Mouse (Mus musculus): ENCODE data around the gene Mrnip. TPM values are rescaled to one million over a fixed set of nuclear protein-coding genes. Genes with fewer than 3 reads are reported as not detected.

Mrnip gene
- polyA plus RNA-seq, 1 experiment = 7.8 TPM

DNA sequence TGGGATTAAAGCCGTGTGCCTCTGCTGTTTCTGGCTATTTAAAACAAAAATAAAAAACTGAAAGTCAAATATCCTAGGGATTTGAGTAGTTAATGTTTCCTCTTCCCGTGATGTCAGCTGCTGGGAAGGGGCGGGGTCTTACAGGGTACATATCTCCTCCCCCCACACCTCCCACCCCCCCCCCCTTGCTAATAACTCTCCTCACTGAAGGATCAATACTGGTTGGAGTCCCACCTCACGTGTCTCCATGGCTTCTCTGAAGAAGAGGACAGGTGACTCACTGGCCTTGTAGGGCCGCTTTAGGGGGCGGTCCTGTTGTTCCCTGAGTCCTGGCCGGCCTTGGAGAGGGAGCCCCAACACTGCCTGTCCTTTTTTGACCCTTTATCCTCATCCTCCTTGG, 14.4 kb downstream of the Mrnip start:
- H3K79me2 ChIP-seq (ENCODE audit: control insufficient read depth, insufficient read depth) = no peaks in the 10 kb centered on the region
- H3K36me3 ChIP-seq (ENCODE audit: control insufficient read depth, insufficient read depth) = peaks cover 2% of the 10 kb centered on the region
- H3K4me2 ChIP-seq (ENCODE audit: low read depth) = no peak overlapping the region
- H3K27me3 ChIP-seq (ENCODE audit: control insufficient read depth, insufficient read depth, insufficient read length) = no peaks in the 10 kb centered on the region
- no peak overlapping the region for H3ac ChIP-seq (ENCODE audit: control insufficient read depth, insufficient read length)
- no peak for TF ChIP-seq REST (IDR thresholded peaks at IDR 0.05; ENCODE audit: insufficient read depth, insufficient read length)
- TF ChIP-seq E2F4 (IDR thresholded peaks at IDR 0.05; ENCODE audit: insufficient read depth) = no peak
- no peak for TF ChIP-seq MYOD1 (IDR thresholded peaks at IDR 0.05; ENCODE audit: control insufficient read depth in 1 of 3, insufficient read length in 2 of 3, low read depth in 2 of 3)
- TF ChIP-seq SRF (IDR thresholded peaks at IDR 0.05; ENCODE audit: control insufficient read depth, insufficient read length, low read depth) = no peak
- TF ChIP-seq MYOG (IDR thresholded peaks at IDR 0.05; ENCODE audit: control insufficient read depth in 1 of 3, insufficient read depth in 1 of 3, insufficient read length in 2 of 3, low read depth in 2 of 3) = no peak
- no peak for TF ChIP-seq POLR2AphosphoS2 (IDR thresholded peaks at IDR 0.05; ENCODE audit: insufficient read length, low read depth)
- TF ChIP-seq USF1 (IDR thresholded peaks at IDR 0.05; ENCODE audit: low read depth) = no peak
- no peak for TF ChIP-seq POLR2A (IDR thresholded peaks at IDR 0.05; ENCODE audit: insufficient read length, low read depth)
- TF ChIP-seq MAX (IDR thresholded peaks at IDR 0.05; ENCODE audit: low read depth) = no peak
- no peak for TF ChIP-seq TCF12 (IDR thresholded peaks at IDR 0.05; ENCODE audit: insufficient read depth, poor library complexity, severe bottlenecking)
- TF ChIP-seq TCF3 (IDR thresholded peaks at IDR 0.05; ENCODE audit: insufficient read length, low read depth) = no peak
- TF ChIP-seq CEBPB (IDR thresholded peaks at IDR 0.05; ENCODE audit: insufficient read depth, poor library complexity, severe bottlenecking) = no peak
- H3K4me3 ChIP-seq = no peak overlapping the region

DNA sequence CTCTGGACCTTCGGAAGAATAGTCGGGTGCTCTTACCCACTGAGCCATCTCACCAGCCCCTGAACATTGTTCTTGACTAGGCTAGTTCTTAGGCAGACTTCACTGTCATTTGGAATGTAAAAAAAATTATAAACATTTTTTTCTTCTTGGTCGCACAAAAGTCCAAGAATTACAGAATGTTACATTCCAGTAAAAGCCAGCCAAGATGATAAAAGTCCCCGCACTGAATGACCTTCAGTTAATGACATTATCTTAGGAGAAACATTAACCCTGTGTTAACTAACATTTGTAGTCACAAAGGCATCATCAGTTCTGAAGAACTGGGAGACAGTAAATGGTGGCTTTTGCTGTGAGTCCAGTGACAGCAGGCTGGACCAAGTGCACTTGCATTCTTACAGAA, 16.1 kb downstream of the Mrnip start:
- Histone ChIP-seq H3K79me2 (ENCODE audit: control insufficient read depth, insufficient read depth) (no peaks in the 10 kb centered on the region), H3K4me2 (ENCODE audit: low read depth) (no peak overlapping the region), H3K36me3 (ENCODE audit: control insufficient read depth, insufficient read depth) (peaks cover 3% of the 10 kb centered on the region), H3ac (ENCODE audit: control insufficient read depth, insufficient read length) (no peak overlapping the region), H3K27me3 (ENCODE audit: control insufficient read depth, insufficient read depth, insufficient read length) (no peaks in the 10 kb centered on the region), H3K4me3 (no peak overlapping the region)
- TF ChIP-seq SRF (IDR thresholded peaks at IDR 0.05; ENCODE audit: control insufficient read depth, insufficient read length, low read depth) (no peak), TCF3 (IDR thresholded peaks at IDR 0.05; ENCODE audit: insufficient read length, low read depth) (no peak), MAX (IDR thresholded peaks at IDR 0.05; ENCODE audit: low read depth) (no peak), TCF12 (IDR thresholded peaks at IDR 0.05; ENCODE audit: insufficient read depth, poor library complexity, severe bottlenecking) (no peak), MYOG (IDR thresholded peaks at IDR 0.05; ENCODE audit: control insufficient read depth in 1 of 3, insufficient read depth in 1 of 3, insufficient read length in 2 of 3, low read depth in 2 of 3) (no peak), E2F4 (IDR thresholded peaks at IDR 0.05; ENCODE audit: insufficient read depth) (no peak)

DNA sequence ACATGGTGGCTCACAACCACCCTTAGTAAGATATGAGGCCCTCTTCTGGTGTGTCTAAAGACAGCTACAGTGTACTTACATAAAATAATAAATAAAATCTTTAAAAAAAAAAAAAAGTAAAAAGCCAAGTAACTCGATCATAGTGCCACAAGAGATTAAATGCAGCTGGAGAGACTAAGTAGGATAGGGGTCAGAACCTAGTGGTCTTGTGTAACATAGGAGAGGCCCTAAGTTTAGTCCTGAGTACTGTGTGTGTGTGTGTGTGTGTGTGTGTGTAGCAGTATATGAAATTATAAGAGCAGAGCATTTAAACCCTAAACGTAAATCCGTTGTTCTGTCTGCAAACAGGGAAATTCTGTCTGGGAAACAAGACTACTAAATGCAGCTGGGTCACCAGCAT, 18.0 kb downstream of the Mrnip start:
- Histone ChIP-seq H3K79me2 (ENCODE audit: control insufficient read depth, insufficient read depth) (no peaks in the 10 kb centered on the region), H3ac (ENCODE audit: control insufficient read depth, insufficient read length) (no peak overlapping the region), H3K36me3 (ENCODE audit: control insufficient read depth, insufficient read depth) (peaks cover 3% of the 10 kb centered on the region), H3K4me2 (ENCODE audit: low read depth) (no peak overlapping the region), H3K4me3 (no peak overlapping the region), H3K27me3 (ENCODE audit: control insufficient read depth, insufficient read depth, insufficient read length) (no peaks in the 10 kb centered on the region)
- no peak for TF ChIP-seq MYOD1 (IDR thresholded peaks at IDR 0.05; ENCODE audit: control insufficient read depth in 1 of 3, insufficient read length in 2 of 3, low read depth in 2 of 3)
- no peak for TF ChIP-seq MYOG (IDR thresholded peaks at IDR 0.05; ENCODE audit: control insufficient read depth in 1 of 3, insufficient read depth in 1 of 3, insufficient read length in 2 of 3, low read depth in 2 of 3)
- TF ChIP-seq E2F4 (IDR thresholded peaks at IDR 0.05; ENCODE audit: insufficient read depth) = no peak
- TF ChIP-seq USF1 (IDR thresholded peaks at IDR 0.05; ENCODE audit: low read depth) = no peak
- no peak for TF ChIP-seq TCF12 (IDR thresholded peaks at IDR 0.05; ENCODE audit: insufficient read depth, poor library complexity, severe bottlenecking)
- TF ChIP-seq POLR2AphosphoS2 (IDR thresholded peaks at IDR 0.05; ENCODE audit: insufficient read length, low read depth) = no peak
- TF ChIP-seq CEBPB (IDR thresholded peaks at IDR 0.05; ENCODE audit: insufficient read depth, poor library complexity, severe bottlenecking) = no peak
- TF ChIP-seq TCF3 (IDR thresholded peaks at IDR 0.05; ENCODE audit: insufficient read length, low read depth) = no peak
- TF ChIP-seq MAX (IDR thresholded peaks at IDR 0.05; ENCODE audit: low read depth) = no peak
- TF ChIP-seq POLR2A (IDR thresholded peaks at IDR 0.05; ENCODE audit: insufficient read length, low read depth) = no peak

DNA sequence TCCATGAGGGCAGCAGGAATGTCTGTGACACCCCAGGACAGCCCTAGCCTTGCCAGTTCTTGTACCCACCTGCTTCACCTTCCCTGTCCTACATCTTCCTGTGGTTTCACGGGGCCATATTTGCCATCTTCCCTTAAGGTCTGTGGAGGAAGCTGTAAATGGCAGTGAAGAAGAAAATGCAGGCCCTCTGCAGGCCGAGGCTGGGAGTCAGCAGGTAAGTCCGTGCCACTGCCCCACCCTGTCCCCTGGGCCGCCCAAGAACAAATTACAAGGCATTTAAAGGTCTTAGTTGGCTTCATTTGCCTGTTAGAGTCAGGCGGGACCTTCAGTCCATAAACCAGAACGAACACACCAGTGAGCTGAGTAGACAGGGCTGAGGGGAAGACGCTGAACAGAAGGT, 19.8 kb downstream of the Mrnip start:
- Histone ChIP-seq H3K36me3 (ENCODE audit: control insufficient read depth, insufficient read depth) (peaks cover 8% of the 10 kb centered on the region), H3K79me2 (ENCODE audit: control insufficient read depth, insufficient read depth) (no peaks in the 10 kb centered on the region), H3K4me3 (no peak overlapping the region), H3K27me3 (ENCODE audit: control insufficient read depth, insufficient read depth, insufficient read length) (no peaks in the 10 kb centered on the region), H3K4me2 (ENCODE audit: low read depth) (no peak overlapping the region), H3ac (ENCODE audit: control insufficient read depth, insufficient read length) (no peak overlapping the region)
- TF ChIP-seq MYOD1 (IDR thresholded peaks at IDR 0.05; ENCODE audit: control insufficient read depth in 1 of 3, insufficient read length in 2 of 3, low read depth in 2 of 3) = no peak
- no peak for TF ChIP-seq E2F4 (IDR thresholded peaks at IDR 0.05; ENCODE audit: insufficient read depth)
- TF ChIP-seq POLR2AphosphoS2 (IDR thresholded peaks at IDR 0.05; ENCODE audit: insufficient read length, low read depth) = no peak
- no peak for TF ChIP-seq MYOG (IDR thresholded peaks at IDR 0.05; ENCODE audit: control insufficient read depth in 1 of 3, insufficient read depth in 1 of 3, insufficient read length in 2 of 3, low read depth in 2 of 3)
- no peak for TF ChIP-seq TCF12 (IDR thresholded peaks at IDR 0.05; ENCODE audit: insufficient read depth, poor library complexity, severe bottlenecking)

DNA sequence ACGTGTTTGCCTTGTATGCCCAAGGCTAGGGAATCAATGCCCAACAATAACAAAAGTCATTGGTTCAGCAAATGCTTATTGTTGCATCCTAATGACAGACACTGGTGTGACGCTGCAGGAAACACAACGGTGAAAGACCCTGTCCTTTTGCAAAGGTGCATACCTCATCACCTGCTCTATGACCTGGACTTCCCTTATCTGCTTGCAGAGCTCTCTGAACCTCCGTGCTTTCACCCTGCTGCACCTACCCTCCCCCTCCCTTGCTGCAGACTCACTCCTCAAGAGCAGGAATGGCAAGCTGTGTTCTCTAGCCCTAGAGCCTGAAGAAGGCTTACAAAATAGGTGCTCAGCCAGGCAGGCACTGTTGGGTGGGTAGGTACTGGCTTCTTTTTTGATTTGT, 20.5 kb downstream of the Mrnip start:
- H3K36me3 ChIP-seq (ENCODE audit: control insufficient read depth, insufficient read depth) = peaks cover 15% of the 10 kb centered on the region
- TF ChIP-seq CEBPB (IDR thresholded peaks at IDR 0.05; ENCODE audit: insufficient read depth, poor library complexity, severe bottlenecking) = no peak
- peak; percentile 26 for TF ChIP-seq POLR2AphosphoS2 (IDR thresholded peaks at IDR 0.05; ENCODE audit: insufficient read length, low read depth)
- no peak overlapping the region for H3K4me3 ChIP-seq
- no peaks in the 10 kb centered on the region for H3K79me2 ChIP-seq (ENCODE audit: control insufficient read depth, insufficient read depth)
- H3ac ChIP-seq (ENCODE audit: control insufficient read depth, insufficient read length) = no peak overlapping the region
- H3K4me2 ChIP-seq (ENCODE audit: low read depth) = no peak overlapping the region
- H3K27me3 ChIP-seq (ENCODE audit: control insufficient read depth, insufficient read depth, insufficient read length) = no peaks in the 10 kb centered on the region
